Mouse (Mus musculus) retina, postnatal 7 days (tissue): Measurements from ENCODE around the gene H2-T23.
A peak's percentile ranks its signal among the peaks of the same experiment; 100 is the strongest.

Experiments used
- DNase-seq: peaks from one replicate; pipeline ENCODE4 v3.0.0-alpha.2; 2012; ENCODE audit warnings: low read depth, low spot score

The H2-T23 gene

DNA sequence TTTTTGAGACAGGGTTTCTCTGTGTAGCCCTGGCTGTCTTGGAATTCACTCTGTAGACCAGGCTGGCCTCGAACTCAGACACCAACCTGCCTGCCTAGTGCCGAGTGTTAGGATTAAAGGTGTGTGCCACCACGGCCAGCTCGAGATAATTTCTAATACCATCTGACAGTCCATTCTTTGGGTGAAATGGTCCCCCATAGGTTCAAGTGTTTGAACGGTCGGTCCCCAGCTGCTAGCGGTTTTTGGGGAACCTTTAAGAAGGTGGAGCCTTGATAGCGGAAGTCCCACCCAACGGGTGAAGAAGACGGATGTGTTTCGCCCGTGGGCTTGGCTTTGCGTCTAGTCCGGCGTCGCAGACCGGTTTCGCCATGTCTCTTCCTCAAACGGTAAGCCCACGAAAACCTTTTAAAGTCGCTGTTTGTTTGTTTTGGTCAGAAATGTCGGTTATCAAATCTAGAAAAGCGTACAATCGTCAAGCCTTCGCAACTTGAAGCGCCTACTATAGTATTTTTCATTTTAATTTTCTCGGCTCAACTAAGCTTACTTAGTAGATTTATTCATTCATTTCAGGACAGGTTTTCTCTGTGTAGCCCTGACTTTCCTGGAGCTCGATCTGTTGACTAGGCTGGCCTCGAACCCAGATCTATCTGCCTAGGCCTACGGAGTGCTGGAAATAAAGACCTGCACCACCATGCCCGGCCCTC lies 38.3 kb downstream of the H2-T23 start:
- peak; percentile 72 for DNase-seq

DNA sequence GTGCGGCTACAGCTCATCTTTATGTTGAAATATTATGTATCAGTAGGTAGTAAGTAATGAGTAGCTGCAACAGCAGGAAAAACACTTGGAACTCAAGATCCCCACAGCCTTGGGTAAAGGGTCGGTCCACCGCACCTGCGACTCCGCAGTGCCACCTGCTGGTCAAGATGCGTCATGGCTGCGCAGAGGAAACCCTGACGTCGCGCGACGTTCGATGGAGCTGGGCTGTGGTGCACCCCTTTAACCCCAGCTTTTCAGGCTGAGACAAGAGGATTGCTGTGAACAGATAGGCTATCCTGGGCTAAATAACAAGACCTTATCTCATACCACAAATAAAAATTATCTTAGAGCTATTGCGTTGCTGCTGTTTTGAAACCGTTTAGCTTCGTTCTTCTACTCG lies 39.0 kb downstream of the H2-T23 start:
- DNase-seq = peak; percentile 76

DNA sequence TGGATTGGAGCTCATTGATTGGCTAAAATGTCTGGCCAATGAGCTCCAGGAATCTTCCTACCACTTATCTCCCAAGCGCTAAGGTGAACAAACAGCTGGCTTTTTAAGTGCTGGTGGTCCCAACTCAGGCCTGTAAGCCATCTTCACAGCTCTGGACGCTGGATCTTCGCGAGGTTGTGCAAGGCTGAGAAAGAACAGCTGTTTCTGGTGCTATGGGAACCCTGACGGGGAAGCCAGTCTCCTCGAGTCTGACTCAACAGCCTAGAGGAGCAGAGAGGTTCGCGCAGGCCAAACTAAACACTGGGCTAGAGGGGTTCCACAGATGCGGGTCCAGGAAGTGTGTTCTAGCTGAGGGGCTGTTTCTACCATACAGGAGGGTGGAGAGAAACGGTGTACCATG lies 40.9 kb downstream of the H2-T23 start:
- no peak for DNase-seq

DNA sequence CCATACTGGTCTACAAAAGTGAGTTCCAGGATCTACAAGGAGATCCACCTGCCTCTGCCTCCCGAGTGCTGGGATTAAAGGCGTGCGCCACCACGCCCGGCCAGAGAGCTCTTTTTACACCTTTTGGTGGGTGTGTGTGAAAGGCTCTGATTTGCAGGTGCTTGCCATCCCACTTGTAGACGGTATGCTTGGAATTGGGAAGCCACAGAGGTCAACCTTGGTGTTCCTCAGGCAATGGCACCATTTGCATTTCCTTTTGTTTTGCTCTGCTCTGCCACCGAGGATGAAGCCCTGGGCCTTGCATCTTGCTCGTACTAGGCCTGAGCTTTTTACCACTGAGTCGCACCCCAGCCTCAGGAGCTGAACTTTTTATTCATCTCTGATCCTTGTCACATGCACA lies 50.9 kb downstream of the H2-T23 start:
- no peak for DNase-seq

DNA sequence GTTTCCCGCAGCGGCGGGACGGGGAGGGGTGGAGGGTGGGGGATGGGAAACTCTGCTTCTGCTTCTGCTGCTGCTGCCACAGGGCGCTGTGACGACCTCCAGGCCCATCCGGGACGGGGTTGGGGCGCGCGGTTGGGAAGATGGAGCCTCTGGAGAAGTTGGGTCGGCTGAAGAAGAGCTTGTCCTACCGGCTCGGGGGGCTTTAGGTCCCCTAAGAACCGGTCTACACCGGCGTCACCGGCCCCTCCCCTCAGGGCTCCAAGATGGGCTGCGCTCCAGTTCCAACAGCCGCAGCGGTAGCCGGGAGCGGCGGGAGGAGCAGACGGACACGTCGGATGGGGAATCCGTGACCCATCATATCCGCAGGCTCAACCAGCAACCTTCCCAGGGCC lies 52.3 kb downstream of the H2-T23 start:
- no peak for DNase-seq
